Mouse (Mus musculus): ENCODE results near the gene Rin2.

Gene Rin2

DNA sequence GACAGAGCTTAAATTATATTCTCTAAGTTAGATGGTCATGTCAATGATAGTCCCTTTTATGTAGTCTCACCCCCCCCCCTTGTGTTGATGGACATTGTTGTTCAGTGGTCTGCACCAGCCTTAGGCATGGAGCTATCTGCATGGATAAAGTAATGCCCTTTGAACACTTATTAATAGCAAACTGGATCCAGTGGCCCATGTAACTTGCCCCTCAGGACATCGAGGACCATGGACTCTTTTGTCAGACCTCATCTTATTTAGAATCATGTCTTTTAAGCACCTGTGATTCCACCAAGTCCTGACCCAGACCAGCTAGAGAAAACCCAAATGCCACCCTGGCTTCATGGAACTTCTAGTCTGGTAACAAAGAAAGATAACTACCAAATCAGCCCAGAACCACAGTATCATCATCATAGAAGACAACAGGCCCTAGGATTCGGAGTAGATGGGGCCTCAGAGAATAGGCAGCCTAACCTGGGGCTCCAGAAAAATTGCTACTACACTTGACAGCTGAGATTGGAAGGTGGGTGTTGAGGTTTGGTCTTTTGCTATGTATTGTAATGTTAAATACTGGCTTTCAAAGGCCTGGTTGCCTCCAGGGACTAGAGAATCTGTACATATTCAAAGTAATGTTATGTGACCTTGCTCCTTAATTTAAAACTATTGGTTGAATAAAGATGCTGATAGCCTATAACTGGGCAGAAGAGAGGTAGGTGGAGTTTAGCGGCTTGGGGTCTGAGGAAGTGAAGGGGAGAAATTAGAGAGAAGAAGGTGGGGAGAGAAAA, 113.7 kb downstream of the Rin2 start:
- DNase-seq (ENCODE audit: low read depth) = no peak

DNA sequence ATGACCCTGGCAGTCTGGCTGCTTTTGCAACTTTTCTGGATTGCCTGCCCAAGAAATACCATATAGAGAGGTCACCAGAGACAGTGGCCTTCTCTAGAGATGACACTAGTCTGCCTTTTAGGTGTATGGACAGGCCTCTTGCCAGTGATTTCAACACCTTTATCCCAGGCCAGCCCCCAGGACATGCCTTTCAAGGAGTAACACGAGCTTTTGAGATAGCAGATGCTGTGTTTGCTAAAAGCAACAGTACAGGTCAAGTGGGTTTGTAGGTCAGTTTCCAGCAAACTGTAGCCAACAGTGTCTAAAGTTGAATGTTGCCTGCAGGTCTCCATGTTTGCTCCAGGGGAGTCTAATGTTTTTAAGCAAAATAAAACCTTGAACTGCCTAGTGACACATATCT, 118.7 kb downstream of the Rin2 start:
- DNase-seq (ENCODE audit: low read depth) = no peak

DNA sequence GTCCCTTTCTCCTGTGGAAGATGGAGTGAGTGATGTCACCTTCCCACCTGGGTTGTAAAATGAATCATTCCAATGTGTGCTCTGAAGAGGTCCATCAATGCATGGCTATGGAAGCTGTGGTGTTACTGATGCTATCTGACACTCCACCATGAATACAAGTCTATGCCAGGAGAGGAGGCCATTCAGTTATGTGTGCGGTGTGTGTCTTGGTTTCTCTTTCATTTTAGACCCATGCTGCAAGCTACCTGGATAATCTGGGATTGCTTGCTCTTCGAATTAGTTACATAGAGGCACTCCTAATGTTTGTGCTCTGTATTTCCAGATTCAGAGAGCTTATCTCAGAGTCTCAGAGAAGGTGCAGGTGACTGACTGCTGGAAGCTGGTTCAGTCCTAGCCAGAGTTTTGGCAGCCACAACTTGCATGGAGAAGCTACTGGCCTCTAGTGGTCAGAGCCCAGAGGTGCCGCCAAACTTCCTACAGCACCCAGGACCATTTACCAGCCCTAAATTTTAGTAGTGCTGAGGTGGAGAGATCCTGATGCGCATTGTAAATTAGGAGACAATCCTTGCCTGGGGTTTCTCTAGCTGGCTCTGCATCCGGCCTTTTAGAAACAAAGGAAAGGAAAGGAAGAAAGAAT, 119.4 kb downstream of the Rin2 start:
- DNase-seq (ENCODE audit: low read depth) = peak; percentile 40

DNA sequence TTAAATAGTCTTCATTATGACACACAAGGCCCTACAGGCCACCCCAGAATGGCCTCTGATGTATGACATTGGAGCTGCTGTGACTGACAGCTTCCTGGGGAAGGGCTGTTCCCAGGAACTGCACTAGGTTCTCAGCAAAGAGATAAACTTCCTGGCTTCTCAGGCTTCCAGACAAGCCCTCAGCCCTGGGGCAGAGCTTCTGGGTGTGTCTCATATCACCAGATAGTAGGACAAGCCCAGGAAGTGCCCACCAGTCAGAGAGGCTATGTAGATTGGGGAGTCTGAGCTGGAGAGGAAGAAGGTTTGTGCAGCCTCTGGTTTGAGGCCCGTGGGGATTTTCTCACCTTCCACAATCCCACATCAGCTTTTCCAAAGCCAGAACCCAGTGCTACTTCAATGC, 122.8 kb downstream of the Rin2 start:
- DNase-seq (ENCODE audit: low read depth) = no peak

DNA sequence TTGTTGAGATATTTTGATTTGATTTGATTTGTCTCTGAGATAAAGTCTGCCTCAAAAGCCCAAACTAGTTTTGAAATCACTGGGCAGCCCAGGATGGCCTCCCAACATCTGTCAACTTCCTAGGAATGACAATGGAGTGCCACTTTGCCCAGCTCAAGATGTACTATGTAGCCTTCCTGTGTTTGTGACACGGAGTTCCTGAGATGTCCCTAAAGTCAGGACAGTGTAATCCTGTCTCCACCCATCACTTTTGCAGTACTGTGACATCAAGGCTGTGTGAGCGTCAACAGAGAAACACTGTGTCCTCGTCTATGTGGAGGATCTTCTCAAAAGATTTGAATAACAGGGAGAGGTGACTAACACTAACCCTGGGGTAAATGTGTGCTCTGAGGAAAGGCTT, 123.9 kb downstream of the Rin2 start:
- DNase-seq (ENCODE audit: low read depth) = no peak

DNA sequence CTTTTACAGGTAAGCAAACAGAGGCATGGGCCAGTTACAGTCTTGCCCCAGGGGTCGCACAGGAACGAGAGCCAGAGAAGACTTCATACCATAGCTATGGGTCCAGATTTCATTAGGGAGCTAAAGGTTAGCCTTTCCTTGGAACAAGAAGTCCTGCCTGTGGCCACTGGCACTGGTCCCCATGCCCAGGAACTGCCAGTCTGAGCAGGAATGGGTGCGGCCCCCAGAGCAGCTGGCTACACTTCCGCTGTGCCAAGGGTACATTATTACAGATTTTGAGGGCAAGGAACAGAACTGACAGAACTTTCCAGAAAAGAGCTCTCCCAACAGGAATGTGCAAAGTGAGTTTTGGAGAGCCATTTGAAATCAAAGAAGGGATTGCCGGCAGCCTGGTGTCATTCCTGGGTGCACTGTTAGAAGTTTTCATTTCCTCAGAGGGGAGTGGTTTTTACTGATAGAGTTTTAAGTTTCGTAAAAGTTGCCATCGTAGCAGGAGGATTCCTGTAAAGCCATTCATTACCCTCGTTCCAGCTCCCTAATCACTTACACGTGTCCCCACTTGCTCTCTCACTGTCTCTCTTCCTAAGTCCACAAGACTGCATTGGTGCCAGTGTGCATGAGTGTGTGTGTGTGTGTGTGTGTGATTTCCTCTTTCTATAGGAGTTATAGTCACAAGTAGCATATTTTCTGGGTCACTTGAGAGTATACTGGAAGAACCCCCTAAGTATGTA, 126.5 kb downstream of the Rin2 start:
- DNase-seq (ENCODE audit: low read depth) = no peak

DNA sequence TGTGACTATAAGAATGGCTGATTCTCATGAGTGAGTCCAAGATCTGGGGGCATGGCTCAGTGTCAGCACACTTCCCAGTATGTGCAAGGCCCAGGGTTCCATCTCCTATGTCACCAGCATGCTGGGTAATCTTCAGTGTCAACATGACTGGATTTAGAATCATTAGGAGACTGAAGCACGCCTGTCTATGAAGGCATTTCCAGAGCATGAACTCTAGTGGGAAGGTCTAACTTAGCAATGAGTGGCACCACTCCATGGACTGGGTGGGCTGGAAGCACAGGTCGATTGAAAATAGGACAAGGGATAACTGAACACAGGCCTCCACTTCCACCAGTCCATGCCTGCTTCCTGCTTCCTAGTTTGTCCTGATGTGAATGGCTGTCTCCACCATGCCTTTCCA, 127.6 kb downstream of the Rin2 start:
- DNase-seq (ENCODE audit: low read depth) = no peak

DNA sequence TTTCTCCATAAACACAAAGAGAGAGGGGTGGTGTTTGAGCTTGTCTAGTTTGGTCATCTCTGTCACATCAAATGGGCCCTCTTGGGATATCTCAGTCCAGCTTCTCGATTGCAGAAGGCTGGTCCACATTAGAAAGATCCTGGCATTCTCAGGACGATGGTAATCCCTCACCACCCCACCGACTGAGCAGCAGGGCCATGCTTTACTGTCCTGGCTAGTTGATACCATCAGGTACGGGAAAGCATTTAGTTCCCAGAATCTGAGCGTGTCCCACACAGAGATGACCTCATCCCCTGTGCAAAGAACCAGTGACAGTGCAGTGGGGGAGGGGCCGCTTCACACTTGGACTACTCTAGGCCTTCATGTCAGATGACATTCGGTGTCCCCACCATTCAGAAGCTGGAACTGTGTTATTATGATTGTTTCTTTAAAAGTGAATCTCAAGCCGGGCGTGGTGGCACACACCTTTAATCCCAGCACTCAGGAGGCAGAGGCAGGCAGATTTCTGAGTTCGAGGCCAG, 128.9 kb downstream of the Rin2 start:
- DNase-seq (ENCODE audit: low read depth) = no peak

DNA sequence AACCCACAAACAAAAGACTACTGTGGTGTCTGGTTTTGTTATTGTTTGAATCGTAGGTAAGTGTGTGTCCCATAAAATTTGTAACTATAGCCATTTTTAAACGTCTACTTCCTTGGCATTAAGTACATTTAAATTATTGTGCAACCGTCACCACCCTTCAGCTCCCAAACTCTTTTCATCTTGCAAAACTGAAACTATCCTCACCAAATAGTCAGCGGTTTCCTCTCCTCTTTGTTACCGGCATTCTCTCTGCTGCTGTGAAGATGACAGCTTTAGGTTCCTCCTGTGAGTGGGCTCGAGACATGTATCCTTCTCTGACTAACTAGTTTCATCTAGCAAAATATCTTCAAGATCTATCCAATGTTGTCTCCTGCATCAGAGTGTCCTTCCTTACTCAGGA, 129.5 kb downstream of the Rin2 start:
- peak; percentile 18 for DNase-seq (ENCODE audit: low read depth)

DNA sequence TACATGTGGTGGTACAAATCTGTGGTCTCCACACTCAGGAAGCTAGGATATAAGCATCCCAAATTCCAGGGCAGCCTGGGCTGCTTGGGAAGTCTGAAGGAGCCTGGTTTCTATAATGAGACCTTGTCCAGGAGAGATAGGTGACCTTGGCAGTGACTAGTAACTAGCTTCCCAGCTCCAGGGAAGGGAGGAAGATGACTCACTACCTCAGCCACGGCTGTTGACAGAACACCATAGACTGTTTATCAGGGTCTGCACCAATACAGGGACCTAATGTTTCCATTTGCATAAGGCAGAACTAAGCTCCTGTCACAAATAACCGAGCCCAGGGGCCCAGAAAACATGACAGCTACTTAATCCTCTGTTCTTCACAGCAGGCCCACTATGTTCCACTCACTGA, 132.3 kb downstream of the Rin2 start:
- no peak for DNase-seq (ENCODE audit: low read depth)

DNA sequence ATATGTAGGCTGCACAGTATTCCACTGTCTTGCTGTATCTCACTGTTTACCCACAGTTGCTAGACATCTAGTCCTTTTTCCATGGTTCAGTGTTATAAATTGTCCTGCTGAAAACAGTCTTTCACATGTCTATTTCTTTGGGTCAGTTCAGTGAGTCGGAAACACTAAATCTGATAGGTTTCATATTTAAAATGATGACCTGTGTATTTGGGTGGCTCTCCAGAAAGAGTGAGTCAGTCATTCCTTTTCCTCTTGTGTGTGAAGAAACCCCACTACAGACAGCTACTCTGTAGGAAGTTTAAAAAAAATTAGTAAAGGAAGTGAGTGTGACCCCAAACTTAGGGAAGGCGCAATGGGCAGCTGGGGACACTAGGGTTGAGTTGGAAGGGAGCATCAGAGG, 133.2 kb downstream of the Rin2 start:
- DNase-seq (ENCODE audit: low read depth) = no peak

DNA sequence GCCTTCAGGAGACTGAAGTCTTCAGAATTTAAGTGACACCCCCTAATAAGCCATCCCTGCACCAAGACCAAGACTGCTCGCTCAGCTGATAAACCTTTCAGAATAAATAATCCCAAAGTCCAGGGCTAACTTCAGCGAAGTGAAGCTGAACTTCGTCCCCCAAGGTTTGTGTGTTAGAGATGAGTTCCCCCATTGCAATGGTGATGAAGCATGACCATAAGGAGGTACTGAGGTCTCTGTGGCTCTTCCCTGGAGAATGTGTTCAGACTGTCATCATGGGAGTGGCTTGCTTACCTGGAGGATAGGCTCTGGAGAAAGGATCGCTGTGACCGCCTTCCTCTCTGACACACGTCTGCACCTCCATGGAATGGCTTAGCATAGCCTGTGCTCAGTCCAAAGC, 133.7 kb downstream of the Rin2 start:
- no peak for DNase-seq (ENCODE audit: low read depth)

DNA sequence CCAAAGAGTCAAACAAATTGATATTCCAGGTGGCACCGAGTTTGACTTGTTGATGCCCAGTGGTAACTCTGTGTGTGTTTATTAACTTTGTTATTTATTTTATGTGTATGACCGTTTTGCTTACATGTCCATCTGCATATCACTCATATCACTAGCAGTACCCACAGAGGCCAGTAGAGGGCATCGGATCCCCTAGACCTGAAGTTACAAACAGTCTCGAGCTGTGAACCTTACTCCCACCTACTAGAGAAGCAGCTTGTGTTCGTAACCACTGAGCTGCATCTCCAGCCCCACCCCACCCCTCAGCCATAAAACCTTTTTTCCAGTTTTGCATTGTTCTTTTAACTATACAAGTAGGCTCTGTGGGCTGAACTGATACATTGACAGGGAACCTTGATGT, 135.7 kb downstream of the Rin2 start:
- peak; percentile 63 for DNase-seq (ENCODE audit: low read depth)

DNA sequence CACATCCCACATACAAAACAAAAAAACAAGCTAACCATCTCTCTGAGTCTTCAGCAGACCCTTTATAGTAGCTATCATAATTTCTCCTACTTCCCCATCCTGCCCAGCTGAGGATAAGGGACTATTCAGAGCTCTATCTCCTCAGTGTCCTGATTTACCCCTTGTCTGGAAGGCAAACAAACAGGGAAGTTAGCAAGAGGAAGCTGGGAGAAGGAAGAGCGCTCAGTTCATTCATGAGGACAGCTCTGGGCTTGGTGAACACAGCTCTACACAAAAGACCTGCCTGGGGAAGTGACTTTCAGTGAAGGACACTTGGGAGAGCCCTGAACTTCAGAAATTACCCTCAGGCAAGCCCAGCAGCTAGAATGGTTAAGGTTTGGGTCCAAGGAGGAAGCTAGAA, 137.8 kb downstream of the Rin2 start:
- DNase-seq (ENCODE audit: low read depth) = no peak

DNA sequence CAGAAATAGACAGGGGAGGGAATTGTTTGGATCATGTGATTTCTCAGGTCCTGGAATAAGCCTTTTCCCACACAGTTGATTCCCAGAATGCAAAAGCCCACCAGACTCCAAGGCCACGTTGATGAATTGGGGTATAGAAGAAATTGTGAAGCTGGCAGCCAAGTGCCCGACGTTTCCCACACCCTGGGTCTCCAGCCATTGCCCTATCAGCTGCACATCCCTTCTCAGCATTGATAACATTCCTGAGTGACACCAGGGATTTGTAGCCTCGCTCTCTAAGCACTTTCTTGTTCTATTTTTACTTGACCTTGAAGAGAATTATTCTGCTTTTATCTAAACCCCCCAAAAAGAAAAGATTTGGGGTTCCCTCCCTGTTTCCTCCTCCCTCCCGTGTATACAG, 142.2 kb downstream of the Rin2 start:
- DNase-seq (ENCODE audit: low read depth) = no peak

DNA sequence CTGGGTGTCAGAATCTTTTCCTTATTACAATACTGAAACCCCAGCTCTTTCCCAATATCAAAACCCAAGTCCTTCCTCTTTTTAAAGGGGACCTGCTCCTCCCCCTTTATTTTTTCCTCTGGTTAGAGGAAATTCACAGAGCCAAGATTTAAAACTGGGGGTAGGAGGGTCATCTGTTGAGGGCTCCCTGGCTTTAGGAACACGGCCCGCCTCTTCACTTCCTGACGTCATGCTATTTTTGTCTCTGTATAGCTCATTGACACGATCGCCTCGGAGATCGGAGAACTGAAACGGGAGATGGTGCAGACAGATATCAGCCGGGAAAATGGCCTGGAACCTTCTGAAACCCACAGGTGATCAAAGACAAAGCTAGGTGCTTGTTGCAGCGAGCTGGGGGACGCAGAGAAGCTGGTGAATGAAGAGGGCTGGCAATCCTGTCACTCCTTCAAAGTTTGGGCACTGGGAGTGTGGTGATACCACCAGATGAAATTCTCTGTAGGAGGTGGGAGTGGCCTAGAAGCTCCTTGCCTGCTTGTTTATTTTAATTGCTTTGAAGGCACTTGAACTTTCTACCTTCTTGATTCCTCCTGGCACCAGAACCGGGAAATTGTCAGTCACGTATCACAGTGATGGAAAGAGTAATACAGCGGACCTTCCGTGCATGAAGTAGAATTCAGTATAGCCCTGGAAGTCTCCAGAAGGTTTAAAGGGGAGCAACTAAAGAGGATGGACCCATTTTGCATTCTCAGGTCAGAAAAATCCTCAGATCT, 147.2 kb downstream of the Rin2 start:
- peak; percentile 25 for DNase-seq (ENCODE audit: low read depth)

DNA sequence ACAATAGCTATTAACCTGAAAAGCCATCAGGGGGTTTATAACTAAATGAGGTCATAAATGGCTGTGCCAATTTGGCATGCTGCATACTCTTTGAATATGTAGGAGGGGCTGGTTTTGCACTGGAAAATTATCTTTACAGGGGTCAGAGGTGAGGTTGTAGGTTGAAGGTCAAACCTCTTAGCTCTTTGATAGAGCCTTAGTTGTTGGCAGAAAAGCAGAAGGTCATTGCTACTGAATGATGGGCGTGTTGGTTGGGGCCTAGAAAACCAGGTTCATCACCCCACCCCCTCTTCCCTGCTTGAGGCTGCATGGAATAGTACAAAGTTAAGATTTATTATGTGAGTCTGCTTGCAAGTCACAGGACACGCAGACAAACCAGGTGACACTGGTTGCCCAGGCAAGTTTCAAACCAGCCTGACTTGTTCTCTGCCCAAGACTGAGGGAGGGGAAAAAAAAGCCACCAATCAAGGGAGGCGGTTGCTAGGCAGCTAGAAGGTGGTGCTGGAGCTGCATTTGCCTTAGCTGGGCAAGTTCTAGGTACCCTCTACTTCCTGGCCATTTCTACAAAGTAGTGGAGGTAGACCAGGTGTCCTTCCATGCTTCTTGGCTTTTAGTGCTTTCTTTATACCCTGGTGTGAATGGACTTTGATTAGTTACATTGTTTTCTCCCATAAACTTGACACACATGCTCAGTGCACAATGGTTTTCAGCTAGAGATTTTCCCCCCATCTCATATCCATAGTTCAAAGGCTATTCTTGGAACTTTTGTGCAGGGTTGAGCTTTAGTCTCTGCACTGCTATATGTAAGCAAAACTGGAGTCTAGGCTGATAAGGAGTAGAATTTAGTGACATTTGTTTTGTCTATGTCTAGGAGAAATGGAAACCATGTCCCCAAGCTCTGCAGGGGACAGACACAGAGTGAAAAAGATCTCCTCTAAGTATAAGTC, 148.0 kb downstream of the Rin2 start:
- no peak for DNase-seq (ENCODE audit: low read depth)

DNA sequence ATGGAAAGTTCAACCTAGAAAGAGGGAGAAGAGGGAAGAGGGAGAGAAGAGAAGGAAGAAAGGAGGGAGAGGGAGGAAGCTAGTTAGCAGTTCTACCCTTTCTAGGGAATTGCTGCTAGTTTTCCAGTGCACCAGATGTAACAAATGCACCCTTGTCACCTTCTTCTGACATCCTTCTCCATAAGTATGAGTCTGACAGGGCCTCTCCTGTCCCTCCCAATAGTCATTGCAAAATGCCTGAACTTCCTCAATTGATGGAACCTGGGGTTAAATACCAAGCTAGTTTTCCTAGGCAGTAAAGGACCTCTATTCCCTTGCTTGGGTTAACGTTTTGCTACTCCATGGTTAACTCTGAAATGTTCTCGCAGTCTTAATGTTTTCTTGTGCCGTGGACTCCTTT, 149.7 kb downstream of the Rin2 start:
- no peak for DNase-seq (ENCODE audit: low read depth)

DNA sequence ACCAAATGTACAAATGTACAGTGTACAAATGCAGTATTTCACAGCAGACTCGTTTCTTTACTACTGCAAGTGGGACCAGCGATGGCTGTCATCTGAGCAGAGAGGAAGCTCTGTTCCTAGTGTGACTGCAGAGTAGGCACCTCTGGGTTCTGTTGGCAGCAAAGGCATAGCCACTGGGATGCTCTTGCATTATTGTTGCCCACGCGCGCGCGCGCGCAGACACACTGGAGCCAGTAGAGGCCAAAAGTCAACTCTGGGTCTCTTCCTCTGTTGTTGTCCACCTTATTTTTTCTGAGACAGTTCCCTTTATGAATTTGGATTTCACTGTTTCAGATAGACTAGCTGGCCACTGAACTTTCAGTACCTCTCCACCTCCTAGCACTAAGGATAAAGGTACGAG, 150.2 kb downstream of the Rin2 start:
- no peak for DNase-seq (ENCODE audit: low read depth)

DNA sequence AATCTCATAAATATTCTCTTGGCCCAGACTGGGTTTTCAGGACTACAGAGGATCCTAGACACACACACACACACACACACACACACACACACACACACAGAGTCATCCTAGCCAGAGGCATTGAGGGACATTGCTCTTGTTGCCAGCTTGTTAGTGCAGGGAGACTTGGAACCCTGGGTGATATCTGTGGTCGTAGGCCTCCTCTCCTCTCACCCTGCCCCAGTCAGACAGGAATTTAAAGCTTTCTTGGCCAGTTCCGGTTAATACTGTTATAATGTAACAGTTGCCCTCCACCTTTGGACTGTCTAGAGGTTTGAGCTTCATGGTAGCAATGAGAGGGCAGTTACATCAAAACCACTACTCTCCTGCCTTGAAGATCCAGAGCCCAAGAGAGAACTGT, 152.9 kb downstream of the Rin2 start:
- DNase-seq (ENCODE audit: low read depth) = no peak

DNA sequence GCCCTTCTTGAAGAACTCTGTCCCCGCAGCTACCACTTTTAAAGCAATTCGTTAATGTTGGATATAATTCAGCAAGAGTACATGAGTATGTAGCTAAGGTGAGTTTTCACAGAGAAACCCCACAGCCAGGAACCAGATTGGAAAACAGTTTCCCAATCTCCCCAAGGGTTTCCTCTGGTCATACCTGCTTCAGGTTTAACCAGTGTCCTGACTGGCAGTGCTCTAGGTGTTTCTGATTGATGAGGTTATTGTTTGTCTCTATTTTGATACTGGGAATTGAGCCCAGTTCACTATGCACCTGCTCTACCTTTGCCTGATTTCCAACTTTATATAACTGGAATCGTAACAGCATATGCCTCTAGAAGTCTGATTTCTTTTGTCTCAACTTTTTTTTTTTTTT, 153.6 kb downstream of the Rin2 start:
- DNase-seq (ENCODE audit: low read depth) = no peak
